Mouse (Mus musculus) lung, postnatal 0 days (tissue): ENCODE measurements around the gene Ugt8a. TPM values are rescaled to one million over a fixed set of nuclear protein-coding genes. Genes with fewer than 3 reads are reported as not detected.
A peak's percentile ranks its signal among the peaks of the same experiment; 100 is the strongest.

Experiments used
- ATAC-seq: fragments of 200-750 bp; cut with Nextera tagmentation; 2 replicates; pipeline ENCODE4 v1.8.0; 2017; ENCODE audit warnings: moderate library complexity
- DNase-seq: peaks from one replicate; pipeline ENCODE4 v3.0.0-alpha.2; 2016; ENCODE audit warnings: low spot score
- H3K27ac ChIP-seq: fragments of 300-500 bp; sonication (generic); 2 replicates; pipeline ENCODE4 v1.5.1; 2014; ENCODE audit warnings: antibody characterized with exemption, mild to moderate bottlenecking, low read length, mixed read lengths
- H3K27me3 ChIP-seq: fragments of 300-500 bp; sonication (generic); replicated peaks from 2 replicates; pipeline ENCODE4 v1.6.1; 2014; ENCODE audit warnings: low read length, mixed read lengths; ENCODE audit not compliant: insufficient read depth
- H3K36me3 ChIP-seq: fragments of 300-500 bp; sonication (generic); 2 replicates; pipeline ENCODE4 v1.6.1; 2014; ENCODE audit warnings: low read length, mixed read lengths; ENCODE audit not compliant: insufficient read depth
- H3K4me1 ChIP-seq: fragments of 300-500 bp; sonication (generic); 2 replicates; pipeline ENCODE4 v1.6.1; 2014; ENCODE audit warnings: antibody characterized with exemption, low read depth, low read length, mixed read lengths; ENCODE audit not compliant: insufficient read depth
- H3K4me2 ChIP-seq: fragments of 300-500 bp; sonication (generic); replicated peaks from 2 replicates; pipeline ENCODE4 v1.6.1; 2014; ENCODE audit warnings: low read depth, mild to moderate bottlenecking, low read length, moderate library complexity, mixed read lengths
- H3K4me3 ChIP-seq: fragments of 300-500 bp; sonication (generic); 2 replicates; pipeline ENCODE4 v1.5.1; 2014; ENCODE audit warnings: low read depth, low read length
- H3K9ac ChIP-seq: fragments of 300-500 bp; sonication (generic); replicated peaks from 2 replicates; pipeline ENCODE4 v1.6.1; 2014; ENCODE audit warnings: low read depth, mild to moderate bottlenecking
- H3K9me3 ChIP-seq: fragments of 300-500 bp; sonication (generic); 2 replicates; pipeline ENCODE4 v1.6.1; 2016; ENCODE audit warnings: low read length, mixed read lengths
- CTCF ChIP-seq: IDR thresholded peaks from 2 replicates; pipeline ENCODE4 v1.5.1; 2016; ENCODE audit warnings: antibody characterized with exemption, mild to moderate bottlenecking
- EP300 ChIP-seq: IDR thresholded peaks from 2 replicates; pipeline ENCODE4 v1.6.1; 2016; ENCODE audit warnings: antibody characterized with exemption, mild to moderate bottlenecking, control low read depth
- WGBS: fragments of 180-500 bp; shearing (Covaris S2); extraction: QIAGEN DNeasy Blood & Tissue Kit; methylation state at CpG from one replicate; pipeline ENCODE4 v1.1.7; 2014; 5-methylcytosine and 5-hydroxymethylcytosine counted together
- polyA plus RNA-seq: library from polyadenylated mRNA; unstranded; fragments of >200 nt; fragmentation: Nextera tagmentation; extraction: Ambion mirVana; gene quantifications from 2 replicates; pipeline ENCODE4 v1.2.1, GENCODE M21; 2015

Gene Ugt8a
- polyA plus RNA-seq: 1.0 and 1.6 TPM in 2 replicates

GRCm38 (mm10) chr3:125938092-125938755, at the start of gene Ugt8a:
Gene Ugt8a (minus strand): TSS chr3:125938619.
- Histone ChIP-seq H3K9ac (no peak within 1 kb of the TSS), H3K27ac (no peak within 1 kb of the TSS), H3K9me3 (no peaks in the 10 kb centered on the region), H3K27me3 (peaks cover 21% of the 10 kb centered on the region), H3K4me2 (peak within 1 kb of the TSS; percentile 68), H3K4me3 (peak within 1 kb of the TSS; percentile 43), H3K4me1 (0 out of 2 replicates have a peak, but pooled peaks cover 5% of the 10 kb centered on the region), H3K36me3 (no peaks in the 10 kb centered on the region)
- ATAC-seq (peak; percentile 62), DNase-seq (peak; percentile 7)
- TF ChIP-seq EP300: no peak
- no peak for TF ChIP-seq CTCF
- WGBS: 2% methylated on average over 50 of the region's 85 CpGs

GRCm38 (mm10) chr3:125986639-125987038, 48.2 kb upstream of the Ugt8a start:
- H3K4me1 ChIP-seq: no peaks in the 10 kb centered on the region
- ATAC-seq: no peak
- H3K4me3 ChIP-seq: no peak overlapping the region
- no peak for DNase-seq
- TF ChIP-seq EP300: no peak
- TF ChIP-seq CTCF: no peak
- H3K27me3 ChIP-seq: no peaks in the 10 kb centered on the region
- no peak overlapping the region for H3K9ac ChIP-seq
- no peaks in the 10 kb centered on the region for H3K36me3 ChIP-seq
- H3K9me3 ChIP-seq: no peaks in the 10 kb centered on the region
- no peak overlapping the region for H3K4me2 ChIP-seq
- no peak overlapping the region for H3K27ac ChIP-seq

GRCm38 (mm10) chr3:125983707-125984420, 45.4 kb upstream of the Ugt8a start:
- DNase-seq: no peak
- Histone ChIP-seq H3K9ac (no peak overlapping the region), H3K27me3 (no peaks in the 10 kb centered on the region), H3K4me2 (no peak overlapping the region), H3K4me3 (no peak overlapping the region), H3K9me3 (no peaks in the 10 kb centered on the region), H3K4me1 (no peaks in the 10 kb centered on the region), H3K27ac (no peak overlapping the region), H3K36me3 (no peaks in the 10 kb centered on the region)
- TF ChIP-seq EP300 (no peak), CTCF (no peak)
- ATAC-seq: no peak
- WGBS: 68% methylated on average over 2 of the region's 2 CpGs

- no peak for ATAC-seq
- 66% methylated on average over 3 of the region's 3 CpGs for WGBS
These were observed 41.1 kb upstream of the Ugt8a start for GRCm38 (mm10) chr3:125979475-125979874.

GRCm38 (mm10) chr3:125975899-125976298, 37.5 kb upstream of the Ugt8a start:
- WGBS: 53% methylated on average over 4 of the region's 4 CpGs
- Histone ChIP-seq H3K4me1 (no peaks in the 10 kb centered on the region), H3K4me2 (no peak overlapping the region), H3K9me3 (no peaks in the 10 kb centered on the region), H3K9ac (no peak overlapping the region), H3K27me3 (no peaks in the 10 kb centered on the region), H3K36me3 (no peaks in the 10 kb centered on the region), H3K27ac (no peak overlapping the region), H3K4me3 (no peak overlapping the region)
- DNase-seq: no peak
- no peak for TF ChIP-seq EP300
- TF ChIP-seq CTCF: no peak
- ATAC-seq: no peak

More at GRCm38 (mm10) chr3:125979475-125979874, 41.1 kb upstream of the Ugt8a start:
- TF ChIP-seq CTCF: no peak
- peak; percentile 35; the same call in 1 of the 2 replicates for TF ChIP-seq EP300
- Histone ChIP-seq H3K4me3 (no peak overlapping the region), H3K27ac (no peak overlapping the region), H3K27me3 (no peaks in the 10 kb centered on the region), H3K4me2 (no peak overlapping the region), H3K9me3 (no peaks in the 10 kb centered on the region), H3K4me1 (no peaks in the 10 kb centered on the region), H3K36me3 (no peaks in the 10 kb centered on the region), H3K9ac (no peak overlapping the region)
- no peak for DNase-seq

GRCm38 (mm10) chr3:125969458-125969857, 31.0 kb upstream of the Ugt8a start:
- no peaks in the 10 kb centered on the region for H3K9me3 ChIP-seq
- DNase-seq (no peak), ATAC-seq (no peak)
- H3K27me3 ChIP-seq: no peaks in the 10 kb centered on the region
- H3K27ac ChIP-seq: no peak overlapping the region
- H3K9ac ChIP-seq: no peak overlapping the region
- no peak overlapping the region for H3K4me3 ChIP-seq
- WGBS: 62% methylated on average over 4 of the region's 4 CpGs
- no peak overlapping the region for H3K4me2 ChIP-seq
- TF ChIP-seq EP300 (no peak), CTCF (no peak)
- no peaks in the 10 kb centered on the region for H3K4me1 ChIP-seq
- H3K36me3 ChIP-seq: no peaks in the 10 kb centered on the region
